Mouse (Mus musculus): ENCODE results near the gene Vgll4. TPM values are rescaled to one million over a fixed set of nuclear protein-coding genes. Genes with fewer than 3 reads are reported as not detected.

Vgll4 gene
- total RNA-seq, 1 experiment from 2014 or later: 82.9 TPM

Other genes with a start within 250 kb of the Vgll4 start
- 18.9 and 33.6 TPM in 2 replicates for gene Tamm41, start 67.9 kb upstream of the Vgll4 start, total RNA-seq (2017)
- not detected in 2 replicates for gene Syn2, start 164.9 kb upstream of the Vgll4 start, total RNA-seq (2017)

Data from neutrophil, adult 5-6 weeks (primary cell).